Mouse (Mus musculus): ENCODE data around the gene Atrn. TPM values are rescaled to one million over a fixed set of nuclear protein-coding genes. Genes with fewer than 3 reads are reported as not detected.

Gene Atrn
- polyA plus RNA-seq, 3 experiments from 2014 or later, result 5.1 to 7.9 (median 7.2) TPM

- ATAC-seq, result no peak
Observed at GRCm38 (mm10) chr2:131040854-131041825, 134.8 kb downstream of the Atrn start.

GRCm38 (mm10) chr2:131042988-131043387, 136.7 kb downstream of the Atrn start, which contains the start of gene Gfra4:
TSS of gene Gfra4 (minus strand) at chr2:131043088.
- no peak for ATAC-seq

GRCm38 (mm10) chr2:131044354-131044852, 138.1 kb downstream of the Atrn start:
- ATAC-seq, result no peak

- no peak for ATAC-seq
Observed at GRCm38 (mm10) chr2:131044989-131045720, 138.9 kb downstream of the Atrn start.

GRCm38 (mm10) chr2:131046025-131046424, 139.7 kb downstream of the Atrn start:
- ATAC-seq, result no peak

- no peak for ATAC-seq
Observed at GRCm38 (mm10) chr2:131052043-131052442, 145.7 kb downstream of the Atrn start.

GRCm38 (mm10) chr2:131052862-131053418, 146.6 kb downstream of the Atrn start:
- no peak for ATAC-seq

GRCm38 (mm10) chr2:131053851-131054645, 147.8 kb downstream of the Atrn start:
- ATAC-seq, result no peak

- no peak for ATAC-seq
Observed at GRCm38 (mm10) chr2:131054646-131055264, 148.5 kb downstream of the Atrn start.

- peak; percentile 72 for ATAC-seq
Observed at GRCm38 (mm10) chr2:131055631-131056030, 149.3 kb downstream of the Atrn start.

- ATAC-seq, result peak; percentile 79
Observed at GRCm38 (mm10) chr2:131056191-131056590, 149.9 kb downstream of the Atrn start.

GRCm38 (mm10) chr2:131058672-131059071, 152.4 kb downstream of the Atrn start:
- ATAC-seq, result no peak

- ATAC-seq, result no peak
Observed at GRCm38 (mm10) chr2:131059377-131059776, 153.1 kb downstream of the Atrn start.

- no peak for ATAC-seq
Observed at GRCm38 (mm10) chr2:131059781-131060540, 153.7 kb downstream of the Atrn start.

GRCm38 (mm10) chr2:131060784-131061183, 154.5 kb downstream of the Atrn start:
- no peak for ATAC-seq

GRCm38 (mm10) chr2:131061607-131062006, 155.3 kb downstream of the Atrn start:
- ATAC-seq, result no peak

- no peak for ATAC-seq
Observed at GRCm38 (mm10) chr2:131063404-131063864, 157.1 kb downstream of the Atrn start, which contains the start of gene Adam33. TSS of gene Adam33 (minus strand) at chr2:131063814.

- ATAC-seq, result no peak
Observed at GRCm38 (mm10) chr2:131066342-131066741, 160.0 kb downstream of the Atrn start.

GRCm38 (mm10) chr2:131067481-131067880, 161.2 kb downstream of the Atrn start:
- ATAC-seq, result no peak

GRCm38 (mm10) chr2:131072536-131072935, 166.2 kb downstream of the Atrn start:
- no peak for ATAC-seq

Data from inflammation-experienced regulatory T-cells, adult 6 months (primary cell).